Mouse (Mus musculus) cerebellum, postnatal 36 days (tissue): ENCODE data around the gene Elp4.

Experiments used
- DNase-seq, 2 experiments: peaks; one replicate each; pipeline ENCODE4 v3.0.0; 2021 to 2022; ENCODE audit warnings: mixed read lengths in 2 of 2

The Elp4 gene

DNA sequence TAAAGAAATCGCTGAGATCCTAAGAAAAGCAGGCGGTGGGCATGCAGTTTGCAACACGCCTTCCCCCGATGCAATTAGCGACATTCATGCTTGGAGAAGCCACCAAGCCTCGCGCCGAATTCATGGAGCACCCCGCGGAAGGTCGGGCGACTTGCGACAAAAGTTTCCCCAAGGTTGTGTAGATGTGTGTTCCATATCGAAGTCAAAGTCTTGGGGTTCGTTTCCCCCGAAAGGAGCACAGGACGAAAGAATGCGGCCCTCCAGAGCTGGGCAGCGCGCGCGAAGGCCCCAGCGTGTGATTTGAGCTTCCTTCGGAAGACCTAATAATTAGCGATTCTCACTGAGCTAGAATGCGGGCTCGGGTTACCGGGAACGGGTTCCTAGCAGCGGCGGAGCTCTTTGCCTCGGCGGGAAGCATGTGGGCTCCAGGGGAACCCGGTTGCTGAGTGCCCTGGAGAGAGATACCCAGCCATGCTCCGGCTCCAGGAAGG is 234.9 kb downstream of the Elp4 start:
- peak; percentile 45 to 59 for DNase-seq

- peak; percentile 86 to 89 for DNase-seq
These were observed 235.8 kb downstream of the Elp4 start, which contains the start of gene Pax6 for GRCm38 (mm10) chr2:105668271-105669270. Gene Pax6 (plus strand): TSS chr2:105668900.

GRCm38 (mm10) chr2:105667626-105667950 is 236.8 kb downstream of the Elp4 start:
- DNase-seq, result peak in 1 of 2 experiments; percentile 47

GRCm38 (mm10) chr2:105666763-105667625 is 237.4 kb downstream of the Elp4 start:
- peak in 1 of 2 experiments; percentile 41 for DNase-seq

GRCm38 (mm10) chr2:105666331-105666730 is 238.0 kb downstream of the Elp4 start:
- no peak for DNase-seq

GRCm38 (mm10) chr2:105665491-105666250 is 238.7 kb downstream of the Elp4 start:
- no peak for DNase-seq

DNA sequence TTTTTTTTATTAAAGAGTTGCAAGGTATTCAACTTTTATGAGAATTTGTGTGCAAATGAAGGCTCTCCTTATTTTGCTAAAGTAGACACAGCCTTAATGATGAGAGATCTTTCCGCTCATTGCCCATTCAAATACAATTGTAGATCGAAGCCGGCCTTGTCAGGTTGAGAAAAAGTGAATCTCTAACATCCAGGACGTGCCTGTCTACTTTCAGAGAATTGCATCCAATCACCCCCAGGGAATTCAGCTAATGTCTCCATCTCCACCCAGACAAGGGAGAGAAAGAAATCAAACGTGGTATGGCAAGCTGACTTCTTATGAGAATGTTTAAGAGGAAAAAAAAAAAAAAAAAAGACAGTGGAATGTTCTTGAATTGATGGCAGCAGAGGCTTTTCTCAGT is 239.4 kb downstream of the Elp4 start:
- DNase-seq, result no peak

DNA sequence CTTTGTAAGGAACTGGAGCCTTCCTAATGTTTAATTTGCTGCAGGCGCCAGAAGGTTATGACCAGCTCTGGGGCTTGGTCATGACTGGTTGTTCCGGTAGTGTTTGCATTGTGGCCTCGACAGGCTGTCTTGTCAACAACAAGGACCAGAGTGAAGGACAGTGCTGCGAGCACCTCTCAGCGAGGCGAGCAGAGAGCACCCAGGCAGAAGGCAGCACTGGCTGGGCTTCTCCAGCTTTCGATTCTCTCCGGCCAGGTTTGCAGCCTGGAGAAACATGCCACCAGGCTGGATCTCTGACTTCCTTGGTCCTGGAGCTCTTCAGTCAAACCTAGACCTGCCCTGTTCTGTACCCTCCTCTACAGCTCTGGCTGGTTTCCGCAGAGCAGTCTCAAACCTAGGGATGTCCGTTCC is 241.3 kb downstream of the Elp4 start:
- DNase-seq, result peak in 1 of 2 experiments; percentile 17

DNA sequence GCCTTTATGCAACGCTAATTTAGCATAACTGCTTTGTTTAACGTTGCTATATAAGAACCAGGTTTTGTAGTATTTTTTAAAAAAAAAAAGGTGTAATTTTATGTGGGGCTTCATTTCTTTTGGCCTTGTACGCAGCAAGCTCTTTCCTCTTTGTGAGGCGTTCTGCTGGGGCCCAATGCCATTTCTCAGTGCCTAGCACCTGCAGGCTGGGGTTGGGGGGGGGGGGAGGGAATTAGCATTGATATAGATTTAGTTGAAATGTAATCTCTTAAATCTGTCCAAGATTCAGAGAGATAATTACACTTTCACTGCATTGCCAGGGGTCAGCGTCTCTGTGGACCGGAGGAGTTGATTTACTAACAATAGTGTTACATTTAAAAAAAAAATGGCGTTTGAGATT is 241.8 kb downstream of the Elp4 start:
- no peak for DNase-seq

- no peak for DNase-seq
These were observed 242.2 kb downstream of the Elp4 start for GRCm38 (mm10) chr2:105662121-105662520.

DNA sequence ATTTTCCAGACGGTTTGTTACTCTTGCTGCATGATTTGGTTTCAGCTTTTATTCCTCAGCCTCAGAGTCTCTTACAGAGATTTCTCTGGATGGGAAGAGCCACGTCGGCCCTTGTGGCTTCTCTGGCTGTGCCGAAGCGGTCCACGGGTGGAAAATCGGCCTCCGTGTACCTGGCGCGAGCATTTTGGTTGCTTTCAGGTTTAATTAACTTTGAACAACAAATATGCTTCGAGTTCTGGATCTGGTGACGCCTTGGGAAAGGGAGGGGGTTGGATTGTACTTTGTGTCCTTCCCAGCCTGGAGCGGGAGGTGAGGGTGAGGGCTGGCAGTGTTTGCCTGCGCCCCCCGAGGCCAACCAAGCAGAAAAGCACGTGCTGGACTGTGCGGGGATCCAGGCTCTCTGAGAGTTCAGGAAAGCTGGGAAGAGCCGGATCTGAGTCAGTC is 242.7 kb downstream of the Elp4 start:
- DNase-seq, result peak in 1 of 2 experiments; percentile 11

DNA sequence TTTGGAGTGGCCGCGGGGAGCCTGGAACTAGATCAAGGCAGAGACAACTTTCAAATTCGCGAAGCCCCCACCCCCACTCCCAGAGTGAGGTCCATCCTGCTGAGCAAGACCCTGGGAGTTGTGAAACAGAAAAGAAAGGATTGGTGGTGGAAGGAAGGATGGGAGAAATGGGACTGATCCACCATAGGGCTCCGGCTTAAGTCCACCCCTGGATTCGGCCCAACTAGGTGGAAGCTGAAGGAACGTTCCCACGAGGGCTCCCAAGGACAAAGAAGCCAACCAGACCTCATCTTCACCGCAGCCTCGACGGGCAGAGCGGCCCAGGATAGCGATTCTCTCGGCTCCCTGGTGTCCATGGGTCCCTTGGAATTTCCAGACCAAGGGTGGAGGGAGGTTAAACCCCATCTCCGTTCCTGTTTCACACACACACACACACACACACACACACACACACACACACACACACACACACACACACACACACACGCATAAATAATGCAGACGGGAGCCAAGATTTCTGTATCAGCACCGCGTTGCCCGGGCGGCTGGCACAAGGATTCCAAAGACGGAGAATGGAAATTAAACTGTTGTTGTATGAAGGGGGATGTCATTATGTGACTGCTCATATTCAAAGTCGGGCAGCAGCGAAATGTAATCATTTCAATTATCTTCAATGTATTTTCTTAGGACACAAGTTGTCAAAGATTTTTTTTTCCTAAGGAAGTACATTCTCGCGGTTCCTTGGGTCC is 243.3 kb downstream of the Elp4 start:
- DNase-seq, result peak in 1 of 2 experiments; percentile 14

GRCm38 (mm10) chr2:105659926-105660873 is 244.2 kb downstream of the Elp4 start:
- peak; percentile 15 to 31 for DNase-seq

GRCm38 (mm10) chr2:105659350-105659749 is 245.0 kb downstream of the Elp4 start:
- DNase-seq, result no peak

GRCm38 (mm10) chr2:105656456-105656855 is 247.9 kb downstream of the Elp4 start:
- DNase-seq, result no peak
